ENCODE assay signal across 41 mouse cellular contexts in the genomic region with DNA sequence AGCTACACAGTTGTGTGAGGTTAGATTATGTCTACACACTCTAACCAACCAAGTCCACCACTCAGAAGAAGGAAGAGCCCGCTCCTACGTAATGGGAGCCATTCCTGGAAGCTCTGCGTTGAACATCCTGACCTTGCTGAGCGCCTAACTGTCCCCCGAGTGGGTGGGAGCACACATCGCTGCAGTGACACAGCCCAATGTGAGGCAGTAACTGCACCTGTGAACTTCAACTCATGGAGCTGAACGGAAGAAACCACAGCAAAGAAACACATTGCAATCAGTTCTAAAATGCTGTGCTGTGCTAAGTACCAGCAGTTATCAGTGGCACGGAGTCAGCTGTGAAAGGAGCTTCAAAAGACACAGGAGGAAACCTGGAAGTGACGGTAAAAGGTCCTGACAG. TPM values are rescaled to one million over a fixed set of nuclear protein-coding genes. Genes with fewer than 3 reads are reported as not detected.
DNase-seq lines count a peak whose midpoint lies in the region; ATAC-seq and TF ChIP-seq lines count a peak whose summit lies in the region.
"Had no signal": no experiment of that assay in that cellular context is flagged by ENCODE, and none has a peak within 500 bp of the region (broad histone marks: within the 10 kb centered on the region; RNA-seq: fewer than 3 reads in every experiment).

No protein-coding gene starts in this region.

- no peaks in the 10 kb centered on the region for H3K27me3 ChIP-seq in heart, postnatal 0 days (ENCODE audit: control insufficient read depth, insufficient read depth, low read length)
- H3K27me3 ChIP-seq in thymus, adult 2 months (ENCODE audit: control insufficient read depth, insufficient read depth, low read length): no peaks in the 10 kb centered on the region
- H3K27me3 ChIP-seq: embryonic facial prominence, embryonic 12.5 days; forebrain, embryonic 15.5 days; hindbrain, embryonic 15.5 days; neural tube, embryonic 15.5 days had no signal

- no peak for TF ChIP-seq CTCF in heart, postnatal 0 days (IDR thresholded peaks at IDR 0.05; ENCODE audit: low read depth)
- TF ChIP-seq CTCF in thymus, adult 2 months (IDR thresholded peaks at IDR 0.05; ENCODE audit: borderline replicate concordance, control insufficient read depth, extremely low read depth, insufficient read depth, low read length, poor library complexity): no peak

- H3K4me1 ChIP-seq in heart, postnatal 0 days (ENCODE audit: control insufficient read depth, insufficient read depth): no peaks in the 10 kb centered on the region
- peaks cover 42% of the 10 kb centered on the region for H3K4me1 ChIP-seq in thymus, adult 2 months (replicated peaks; ENCODE audit: control insufficient read depth, insufficient read depth, low read length)
- H3K4me1 ChIP-seq: embryonic facial prominence, embryonic 12.5 days; forebrain, embryonic 15.5 days had no signal

- TF ChIP-seq EP300 in heart, postnatal 0 days (IDR thresholded peaks at IDR 0.05; ENCODE audit: low read depth): no peak

- H3K9ac ChIP-seq in heart, postnatal 0 days (replicated peaks; ENCODE audit: low read depth, low read length): no peak overlapping the region
- H3K9ac ChIP-seq: embryonic facial prominence, embryonic 12.5 days; forebrain, embryonic 15.5 days; hindbrain, embryonic 15.5 days; liver, embryonic 14.5 days; neural tube, embryonic 15.5 days had no signal

- TF ChIP-seq POLR2A in thymus, adult 2 months (IDR thresholded peaks at IDR 0.05; ENCODE audit: control insufficient read depth, extremely low read depth, insufficient read depth, low read length, poor library complexity): no peak

- H3K4me3 ChIP-seq in heart, postnatal 0 days (ENCODE audit: low read depth, low read length): no peak overlapping the region
- no peak overlapping the region for H3K4me3 ChIP-seq in thymus, adult 2 months (ENCODE audit: control insufficient read depth, insufficient read depth, low read length)
- H3K4me3 ChIP-seq: embryonic facial prominence, embryonic 12.5 days; forebrain, embryonic 15.5 days; hindbrain, embryonic 10.5 days; hindbrain, embryonic 15.5 days; neural tube, embryonic 15.5 days had no signal

- no peaks in the 10 kb centered on the region for H3K9me3 ChIP-seq in heart, postnatal 0 days (replicated peaks; ENCODE audit: control insufficient read depth, low read length)
- H3K9me3 ChIP-seq: embryonic facial prominence, embryonic 12.5 days; forebrain, embryonic 15.5 days; hindbrain, embryonic 10.5 days; hindbrain, embryonic 15.5 days; neural tube, embryonic 15.5 days had no signal

- H3K27ac ChIP-seq in heart, postnatal 0 days (ENCODE audit: low read depth): peak overlapping the region; percentile 54; the same call in 1 of the 2 replicates
- H3K27ac ChIP-seq in thymus, adult 2 months (ENCODE audit: control insufficient read depth, insufficient read depth, low read length): peak overlapping the region; percentile 88
- H3K27ac ChIP-seq: embryonic facial prominence, embryonic 12.5 days; forebrain, embryonic 15.5 days; hindbrain, embryonic 10.5 days; hindbrain, embryonic 15.5 days; kidney, postnatal 0 days; liver, embryonic 14.5 days; macrophage; neural tube, embryonic 15.5 days had no signal

- ATAC-seq in heart, postnatal 0 days (ENCODE audit: insufficient read depth, low read depth): no peak
- ATAC-seq in common myeloid progenitor, adult 5-6 weeks (replicated peaks; ENCODE audit: low read depth, poor library complexity, severe bottlenecking): 0 out of 2 replicates have a peak, but pooled peaks have one; percentile 4
- ATAC-seq: activated CD4-positive, CD25-positive, alpha-beta regulatory T cell, adult 4 months; forebrain, embryonic 15.5 days; inflammation-experienced regulatory T-cells, adult 6 months had no signal

- no peak for DNase-seq in heart, postnatal 0 days (ENCODE audit: low spot score)
- no peak for DNase-seq in heart, adult 8-10 months (ENCODE audit: low spot score)
- DNase-seq in thymus, adult 2 months: peak; percentile 73
- DNase-seq in thymus, postnatal 36 days: peak; percentile 64 to 83
- DNase-seq in B cell, adult 2 months: no peak
- no peak for DNase-seq in adrenal gland, postnatal 36 days
- DNase-seq: adrenal gland, adult 2 months; cerebellum, adult 8-10 months; cerebellum, postnatal 36 days; embryo, embryonic 11 days; gastrocnemius, postnatal 10 days; heart, postnatal 14 days; kidney, postnatal 4 days; layer of hippocampus, postnatal 36 days; liver; lung, adult 2 months; midbrain, embryonic 14.5 days; right cerebral cortex, postnatal 25 days; spleen, adult 18-20 months had no signal

- 64% methylated on average over 9 of the region's 9 CpGs for WGBS in heart, postnatal 0 days
- WGBS in thymus, adult 2 months: 4% methylated on average over 9 of the region's 9 CpGs

- H3K4me2 ChIP-seq in heart, postnatal 0 days (ENCODE audit: low read depth, low read length): no peak overlapping the region
- H3K4me2 ChIP-seq: embryonic facial prominence, embryonic 12.5 days; forebrain, embryonic 15.5 days; heart, embryonic 11.5 days; hindbrain, embryonic 15.5 days; neural tube, embryonic 15.5 days had no signal

- no peaks in the 10 kb centered on the region for H3K36me3 ChIP-seq in heart, postnatal 0 days (replicated peaks; ENCODE audit: control insufficient read depth, insufficient read depth, low read length)
- H3K36me3 ChIP-seq in thymus, adult 2 months (ENCODE audit: control insufficient read depth, insufficient read depth, low read length): no peaks in the 10 kb centered on the region
- H3K36me3 ChIP-seq: embryonic facial prominence, embryonic 12.5 days; forebrain, embryonic 15.5 days; hindbrain, embryonic 10.5 days; hindbrain, embryonic 15.5 days; neural tube, embryonic 15.5 days had no signal

RNA-seq across cellular contexts. Expression of a gene that starts 6.8 kb away (rescaled TPM):
- 3.1 and 8.9 TPM in 2 replicates for total RNA-seq in heart, postnatal 0 days (2014; rRNA removed; ENCODE audit: low replicate concordance)
- 3.3 and 3.6 TPM in 2 replicates for polyA plus RNA-seq in heart, postnatal 0 days (2015; fragmentation: Nextera tagmentation; extraction: Ambion mirVana)
- total RNA-seq in heart, adult 8-10 months (2022): 1 to 10 TPM; 3.7 to 7.5 (median 5.7) TPM
- total RNA-seq in common myeloid progenitor, adult 5-6 weeks (2017): not detected in 2 replicates
- 4.8 and 5.5 TPM in 2 replicates for polyA plus RNA-seq in thymus, adult 2 months (2012; rRNA removed)
- total RNA-seq in adrenal gland, postnatal 36 days (2021): 1 to 10 TPM in 1 of 2 experiments, under 1 TPM in 1; 0.92 to 1.1 TPM
- total RNA-seq: CH12.LX; monocyte, adult 5-6 weeks had no signal
- polyA plus RNA-seq: activated CD4-positive, CD25-positive, alpha-beta regulatory T cell, adult 4 months; C2C12; forebrain, embryonic 15.5 days; inflammation-experienced regulatory T-cells, adult 6 months; limb, embryonic 11.5 days; macrophage had no signal

RNA-seq across cellular contexts. Expression of a gene that starts 23.3 kb away (rescaled TPM):
- total RNA-seq in heart, postnatal 0 days (2014; rRNA removed; ENCODE audit: low replicate concordance): 0.42 TPM in 1 of 2 replicates, not detected in the other
- not detected in 2 replicates for polyA plus RNA-seq in heart, postnatal 0 days (2015; fragmentation: Nextera tagmentation; extraction: Ambion mirVana)
- not detected for total RNA-seq in heart, adult 8-10 months (2022)
- total RNA-seq in common myeloid progenitor, adult 5-6 weeks (2017): not detected in 2 replicates
- polyA plus RNA-seq in thymus, adult 2 months (2012; rRNA removed): 0.05 and 0.09 TPM in 2 replicates
- total RNA-seq in adrenal gland, postnatal 36 days (2021): not detected
- total RNA-seq: adrenal gland, adult 2 months; CH12.LX; layer of hippocampus, adult 8-10 months; layer of hippocampus, postnatal 36 days; monocyte, adult 5-6 weeks had no signal
- polyA plus RNA-seq: activated CD4-positive, CD25-positive, alpha-beta regulatory T cell, adult 4 months; adrenal gland, adult 2 months; C2C12; embryonic facial prominence, embryonic 12.5 days; gonadal fat pad, adult 2 months; hindbrain, embryonic 10.5 days; hindbrain, embryonic 15.5 days; inflammation-experienced regulatory T-cells, adult 6 months; limb, embryonic 11.5 days; lung, adult 2 months; macrophage; midbrain, embryonic 14.5 days; neural tube, embryonic 15.5 days had no signal

RNA-seq across cellular contexts. Expression of a gene that starts 31.5 kb away (rescaled TPM):
- not detected in 2 replicates for total RNA-seq in heart, postnatal 0 days (2014; rRNA removed; ENCODE audit: low replicate concordance)
- 0.08 and 0.14 TPM in 2 replicates for polyA plus RNA-seq in heart, postnatal 0 days (2015; fragmentation: Nextera tagmentation; extraction: Ambion mirVana)
- not detected for total RNA-seq in heart, adult 8-10 months (2022)
- total RNA-seq in common myeloid progenitor, adult 5-6 weeks (2017): not detected in 2 replicates
- 0.65 and 0.71 TPM in 2 replicates for polyA plus RNA-seq in thymus, adult 2 months (2012; rRNA removed)
- total RNA-seq in adrenal gland, postnatal 36 days (2021): under 1 TPM; 0.66 to 0.79 TPM
- total RNA-seq: adrenal gland, postnatal 4 days; CH12.LX; ES-E14; gastrocnemius, postnatal 10 days; heart, postnatal 14 days; layer of hippocampus, adult 8-10 months; layer of hippocampus, postnatal 36 days; left cerebral cortex, postnatal 10 days; monocyte, adult 5-6 weeks had no signal
- polyA plus RNA-seq: activated CD4-positive, CD25-positive, alpha-beta regulatory T cell, adult 4 months; C2C12; embryonic facial prominence, embryonic 12.5 days; forebrain, embryonic 15.5 days; frontal cortex, adult 2 months; heart, embryonic 11.5 days; hindbrain, embryonic 15.5 days; inflammation-experienced regulatory T-cells, adult 6 months; limb, embryonic 11.5 days; liver, embryonic 14.5 days; macrophage; midbrain, embryonic 14.5 days; neural tube, embryonic 15.5 days had no signal

Comparison
In these comparisons a context has a peak if more than half of its experiments do, and no peak if none do; other contexts are left out.
1. DNase-seq: peak in thymus, adult 2 months (single experiment) and thymus, postnatal 36 days (2 of 2); none in heart, postnatal 0 days (single experiment), heart, adult 8-10 months (single experiment), B cell, adult 2 months (0 of 2) and adrenal gland, postnatal 36 days (0 of 2).